Comparison of ENCODE assay signal across 8 mouse cellular contexts in the genomic region with DNA sequence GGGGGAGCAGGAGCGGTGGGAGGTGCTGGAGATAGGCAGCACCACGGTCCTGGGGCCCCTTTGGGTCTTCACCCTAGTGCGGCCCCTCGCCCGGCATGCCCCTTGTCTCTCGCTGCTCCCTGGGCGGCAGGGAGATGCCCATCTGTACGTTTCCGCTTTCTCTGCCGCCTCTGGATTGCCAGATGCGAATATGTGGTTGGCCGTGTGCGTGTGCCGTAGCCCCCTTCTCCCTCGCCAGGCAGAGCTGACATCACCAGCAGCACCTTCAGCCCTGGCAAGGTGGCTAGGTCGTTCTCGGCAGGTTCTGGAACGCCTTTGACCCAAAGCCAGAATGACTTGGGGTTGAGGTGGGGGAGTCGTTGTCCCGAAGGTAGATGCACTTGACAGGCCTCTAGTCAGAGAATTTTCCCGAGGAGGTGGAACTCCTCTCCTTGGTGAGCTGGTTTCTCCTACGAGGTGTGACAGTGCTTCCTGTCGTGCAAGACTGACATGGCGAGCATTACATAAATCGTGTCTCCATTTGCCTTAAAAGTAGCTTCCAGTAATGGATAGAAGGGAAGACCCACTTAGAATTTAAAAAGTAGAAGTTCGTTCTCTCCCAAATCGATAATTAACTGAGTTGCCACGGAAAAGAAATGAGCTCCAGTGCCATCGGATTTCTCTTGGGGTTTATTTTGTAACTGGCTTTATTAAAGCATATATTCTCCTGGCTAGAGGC. TPM values are rescaled to one million over a fixed set of nuclear protein-coding genes. Genes with fewer than 3 reads are reported as not detected.
DNase-seq lines count a peak whose midpoint lies in the region; ATAC-seq and TF ChIP-seq lines count a peak whose summit lies in the region.

No protein-coding gene starts in this region.

- DNase-seq in layer of hippocampus, adult 11-12 months (ENCODE audit: low spot score): peak; percentile 38
- no peak for DNase-seq in layer of hippocampus, postnatal 36 days
- peak; percentile 48 to 63 for DNase-seq in cerebellum, adult 18-20 months
- DNase-seq in liver, embryonic 14.5 days (ENCODE audit: low read depth in 3 of 3, low spot score in 3 of 3): peak in 2 of 3 experiments; percentile 18 to 41
- DNase-seq in layer of hippocampus, postnatal 14 days (ENCODE audit: low spot score in 2 of 2): no peak

- H3K9me3 ChIP-seq in E14TG2a.4 (ENCODE audit: low read length): no peaks in the 10 kb centered on the region
- no peaks in the 10 kb centered on the region for H3K9me3 ChIP-seq in heart, embryonic 13.5 days
- no peaks in the 10 kb centered on the region for H3K9me3 ChIP-seq in liver, embryonic 14.5 days (ENCODE audit: control insufficient read depth, low read length)
- no peaks in the 10 kb centered on the region for H3K9me3 ChIP-seq in stomach, embryonic 16.5 days (replicated peaks; ENCODE audit: control insufficient read depth, low read length)

- WGBS in heart, embryonic 13.5 days: 6% methylated on average over 29 of the region's 29 CpGs
- 3% methylated on average over 29 of the region's 29 CpGs for WGBS in liver, embryonic 14.5 days (ENCODE audit: insufficient replicate concordance)
- WGBS in stomach, embryonic 16.5 days: 5% methylated on average over 29 of the region's 29 CpGs

- peaks cover 53% of the 10 kb centered on the region for H3K4me1 ChIP-seq in E14TG2a.4 (replicated peaks; ENCODE audit: low read depth, low read length)
- peaks cover 38% of the 10 kb centered on the region for H3K4me1 ChIP-seq in heart, embryonic 13.5 days
- H3K4me1 ChIP-seq in liver, embryonic 14.5 days (replicated peaks; ENCODE audit: control insufficient read depth in 2 of 2, insufficient read depth in 2 of 2, low read length in 1 of 2): peaks cover 4 to 6% of the 10 kb centered on the region in 2 experiments; a peak in 3 of 4 replicates
- peaks cover 15% of the 10 kb centered on the region for H3K4me1 ChIP-seq in stomach, embryonic 16.5 days (ENCODE audit: control insufficient read depth, insufficient read depth, low read length)

- peak overlapping the region; percentile 89 for H3K27ac ChIP-seq in heart, embryonic 13.5 days (replicated peaks)
- peak overlapping the region; percentile 81 for H3K27ac ChIP-seq in liver, embryonic 14.5 days
- H3K27ac ChIP-seq in stomach, embryonic 16.5 days (ENCODE audit: low read length): peak overlapping the region; percentile 90

- no peak for TF ChIP-seq CTCF in E14TG2a.4 (conservative IDR thresholded peaks at IDR 0.05; ENCODE audit: low read length)
- no peak for TF ChIP-seq CTCF in liver, embryonic 14.5 days (IDR thresholded peaks at IDR 0.05; ENCODE audit: low read depth)

- H3K4me2 ChIP-seq in heart, embryonic 13.5 days: peak overlapping the region; percentile 97
- peak overlapping the region; percentile 95 for H3K4me2 ChIP-seq in liver, embryonic 14.5 days (ENCODE audit: low read depth)
- peak overlapping the region; percentile 68 for H3K4me2 ChIP-seq in stomach, embryonic 16.5 days (ENCODE audit: low read depth, low read length)

- peak overlapping the region; percentile 97 for H3K9ac ChIP-seq in heart, embryonic 13.5 days
- H3K9ac ChIP-seq in liver, embryonic 14.5 days (replicated peaks): peak overlapping the region; percentile 90
- H3K9ac ChIP-seq in stomach, embryonic 16.5 days (ENCODE audit: low read length): peak overlapping the region; percentile 92

- peak overlapping the region; percentile 96 for H3K4me3 ChIP-seq in E14TG2a.4 (replicated peaks; ENCODE audit: low read length)
- peak overlapping the region; percentile 100 for H3K4me3 ChIP-seq in heart, embryonic 13.5 days
- peak overlapping the region; percentile 76 to 95 for H3K4me3 ChIP-seq in liver, embryonic 14.5 days (ENCODE audit: insufficient read depth in 1 of 2, low read depth in 2 of 2, low read length in 2 of 2)
- H3K4me3 ChIP-seq in stomach, embryonic 16.5 days (replicated peaks; ENCODE audit: low read length): peak overlapping the region; percentile 85

- TF ChIP-seq EP300 in liver, embryonic 14.5 days (IDR thresholded peaks at IDR 0.05; ENCODE audit: low read depth): no peak

- 0 out of 2 replicates have a peak, but pooled peaks have one; percentile 33 for ATAC-seq in heart, embryonic 13.5 days (ENCODE audit: extremely low read depth, insufficient number of reproducible peaks, low FRiP score, low TSS enrichment)
- peak; percentile 17 for ATAC-seq in liver, embryonic 14.5 days (ENCODE audit: insufficient read depth)
- ATAC-seq in stomach, embryonic 16.5 days (ENCODE audit: insufficient read depth, low FRiP score): peak; percentile 5; the same call in 1 of the 2 replicates

- peaks cover 37% of the 10 kb centered on the region for H3K36me3 ChIP-seq in E14TG2a.4 (ENCODE audit: insufficient read depth, low read length)
- H3K36me3 ChIP-seq in heart, embryonic 13.5 days: peaks cover 36% of the 10 kb centered on the region
- peaks cover 33% of the 10 kb centered on the region for H3K36me3 ChIP-seq in liver, embryonic 14.5 days (replicated peaks; ENCODE audit: control insufficient read depth, insufficient read depth, low read depth)
- H3K36me3 ChIP-seq in stomach, embryonic 16.5 days (ENCODE audit: control insufficient read depth, insufficient read depth, low read length): peaks cover 6% of the 10 kb centered on the region

- H3K27me3 ChIP-seq in E14TG2a.4 (ENCODE audit: insufficient read depth, low read length): no peaks in the 10 kb centered on the region
- H3K27me3 ChIP-seq in heart, embryonic 13.5 days (replicated peaks): no peaks in the 10 kb centered on the region
- H3K27me3 ChIP-seq in liver, embryonic 14.5 days (ENCODE audit: control insufficient read depth, insufficient read depth, low read length): no peaks in the 10 kb centered on the region
- no peaks in the 10 kb centered on the region for H3K27me3 ChIP-seq in stomach, embryonic 16.5 days (ENCODE audit: control insufficient read depth, insufficient read depth, low read length)

RNA-seq across cellular contexts. Expression of gene Calm1, which starts 1.6 kb away (rescaled TPM):
- 1,000 to 10,000 TPM; 2,038 to 2,139 TPM for total RNA-seq in layer of hippocampus, postnatal 36 days (2021)
- polyA plus RNA-seq in heart, embryonic 13.5 days (2015; fragmentation: Nextera tagmentation; extraction: Ambion mirVana): 821 and 849 TPM in 2 replicates
- polyA plus RNA-seq in liver, embryonic 14.5 days (2012; rRNA removed): 72.9 and 115 TPM in 2 replicates
- 553 and 571 TPM in 2 replicates for polyA plus RNA-seq in liver, embryonic 14.5 days (2014; fragmentation: Nextera tagmentation; extraction: Ambion mirVana)
- polyA plus RNA-seq in stomach, embryonic 16.5 days (2015; fragmentation: Nextera tagmentation; extraction: Ambion mirVana): 1,641 and 1,693 TPM in 2 replicates
- total RNA-seq in layer of hippocampus, postnatal 14 days (2021): 1,000 to 10,000 TPM; 1,788 to 1,825 TPM

RNA-seq across cellular contexts. Expression of gene Nrde2, which starts 41.4 kb away (rescaled TPM):
- 10 to 100 TPM; 19.7 to 20.2 TPM for total RNA-seq in layer of hippocampus, postnatal 36 days (2021)
- polyA plus RNA-seq in heart, embryonic 13.5 days (2015; fragmentation: Nextera tagmentation; extraction: Ambion mirVana): 7.8 and 8.9 TPM in 2 replicates
- polyA plus RNA-seq in liver, embryonic 14.5 days (2012; rRNA removed): 2.5 and 3.6 TPM in 2 replicates
- 4.1 and 4.2 TPM in 2 replicates for polyA plus RNA-seq in liver, embryonic 14.5 days (2014; fragmentation: Nextera tagmentation; extraction: Ambion mirVana)
- polyA plus RNA-seq in stomach, embryonic 16.5 days (2015; fragmentation: Nextera tagmentation; extraction: Ambion mirVana): 9.2 and 11.1 TPM in 2 replicates
- total RNA-seq in layer of hippocampus, postnatal 14 days (2021): 10 to 100 TPM; 19.3 to 21.0 TPM

Comparison
In these comparisons a context has a peak if more than half of its experiments do, and no peak if none do; other contexts are left out.
1. DNase-seq: peak in layer of hippocampus, adult 11-12 months (single experiment), cerebellum, adult 18-20 months (2 of 2) and liver, embryonic 14.5 days (2 of 3); none in layer of hippocampus, postnatal 36 days (0 of 2) and layer of hippocampus, postnatal 14 days (0 of 2).
2. Peak in every context shown above with its lines, with median percentiles within 50 percentile points of each other: H3K4me3 ChIP-seq, ATAC-seq, H3K27ac ChIP-seq, H3K4me2 ChIP-seq and H3K9ac ChIP-seq.